Mouse (Mus musculus): ENCODE data around the gene Eloa. TPM values are rescaled to one million over a fixed set of nuclear protein-coding genes. Genes with fewer than 3 reads are reported as not detected.
A peak's percentile ranks its signal among the peaks of the same experiment; 100 is the strongest.

Gene Eloa
- total RNA-seq, 1 experiment from 2014 or later = 42.7 TPM

DNA sequence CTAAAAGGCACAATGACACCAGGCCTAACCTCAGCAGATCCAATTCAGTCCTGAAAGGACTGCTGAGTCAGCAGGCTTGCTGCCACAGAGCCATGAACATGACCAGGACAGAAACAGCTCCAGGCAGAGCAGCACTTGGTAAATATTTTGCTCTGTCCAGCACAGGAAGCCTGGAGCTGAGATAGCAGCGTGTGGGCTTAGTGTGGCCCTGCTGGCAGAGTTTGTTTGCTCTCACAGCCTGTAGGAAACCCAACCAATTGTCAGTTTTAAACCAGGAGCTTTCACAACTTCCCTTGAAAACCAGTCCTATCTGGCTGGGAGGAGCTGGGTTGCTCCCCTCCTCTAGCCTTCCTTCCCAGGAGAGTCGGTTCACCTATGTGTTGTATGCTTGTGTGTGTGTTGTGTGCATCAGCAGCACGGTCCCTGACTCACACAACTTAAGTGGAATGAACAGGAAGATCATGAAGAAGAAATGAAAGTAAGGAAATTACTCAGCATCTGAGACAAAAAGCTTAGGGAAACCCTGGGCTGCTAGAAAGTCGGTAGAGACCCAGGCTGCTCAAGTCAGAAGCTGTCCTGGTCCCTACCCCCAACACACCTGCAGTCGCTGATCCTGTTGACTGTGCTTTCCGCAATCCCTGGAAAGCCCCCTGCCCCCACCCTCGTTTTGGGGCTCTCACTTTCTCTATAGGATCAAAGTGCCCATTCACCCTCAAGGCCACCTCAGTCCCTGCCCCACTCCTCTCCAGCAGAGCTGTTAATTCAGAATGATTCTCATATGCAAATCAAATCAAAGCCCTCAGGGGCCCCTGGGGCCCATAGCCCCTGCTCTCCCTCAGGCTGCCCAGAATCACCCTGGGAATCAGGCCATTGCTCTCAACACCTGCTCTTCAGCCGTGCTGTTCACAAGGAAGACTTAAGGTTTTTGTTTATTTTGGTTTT lies 9.7 kb upstream of the Eloa start:
- DNase-seq = peak; percentile 27

DNA sequence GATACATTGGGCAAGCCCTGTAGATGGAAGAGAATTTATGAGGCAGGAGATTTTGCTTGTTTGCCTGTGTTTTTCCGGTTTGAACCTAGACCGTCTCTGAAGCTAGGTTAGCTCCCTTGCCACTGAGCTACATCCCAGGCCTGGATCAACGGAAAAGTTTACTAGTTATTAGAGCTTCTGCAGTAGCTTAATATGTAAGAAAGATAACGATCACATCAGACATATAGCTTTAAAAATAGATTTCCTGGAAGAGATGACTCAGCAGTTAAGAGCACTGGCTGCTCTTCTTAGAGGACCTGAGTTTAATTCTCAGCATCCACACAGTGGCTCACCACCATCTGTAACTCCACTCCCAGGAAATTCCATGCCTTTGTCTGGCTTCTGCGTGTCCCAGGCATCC lies 7.1 kb upstream of the Eloa start:
- DNase-seq = no peak

DNA sequence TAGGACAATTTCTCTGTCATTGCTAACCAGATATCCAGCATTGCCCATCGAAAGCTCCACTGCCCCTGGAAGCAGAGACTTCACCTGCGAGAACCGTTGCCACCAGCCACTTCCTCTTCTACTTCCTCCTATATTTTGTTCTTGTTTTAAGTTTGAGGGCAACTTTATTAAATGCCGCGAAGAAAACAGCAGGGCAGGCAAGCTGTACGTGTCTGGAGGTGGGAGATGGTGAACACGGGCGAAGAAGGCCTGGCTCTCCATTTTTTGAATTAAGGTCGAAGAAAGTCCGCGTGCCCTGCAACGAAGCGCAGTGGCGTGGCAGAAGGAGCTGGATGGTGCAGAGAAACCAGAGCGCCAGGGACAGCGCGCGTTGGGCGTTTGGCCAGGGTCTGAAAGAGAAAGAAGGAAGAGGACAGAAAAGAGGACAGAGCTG lies 6.6 kb upstream of the Eloa start:
- DNase-seq = no peak

DNA sequence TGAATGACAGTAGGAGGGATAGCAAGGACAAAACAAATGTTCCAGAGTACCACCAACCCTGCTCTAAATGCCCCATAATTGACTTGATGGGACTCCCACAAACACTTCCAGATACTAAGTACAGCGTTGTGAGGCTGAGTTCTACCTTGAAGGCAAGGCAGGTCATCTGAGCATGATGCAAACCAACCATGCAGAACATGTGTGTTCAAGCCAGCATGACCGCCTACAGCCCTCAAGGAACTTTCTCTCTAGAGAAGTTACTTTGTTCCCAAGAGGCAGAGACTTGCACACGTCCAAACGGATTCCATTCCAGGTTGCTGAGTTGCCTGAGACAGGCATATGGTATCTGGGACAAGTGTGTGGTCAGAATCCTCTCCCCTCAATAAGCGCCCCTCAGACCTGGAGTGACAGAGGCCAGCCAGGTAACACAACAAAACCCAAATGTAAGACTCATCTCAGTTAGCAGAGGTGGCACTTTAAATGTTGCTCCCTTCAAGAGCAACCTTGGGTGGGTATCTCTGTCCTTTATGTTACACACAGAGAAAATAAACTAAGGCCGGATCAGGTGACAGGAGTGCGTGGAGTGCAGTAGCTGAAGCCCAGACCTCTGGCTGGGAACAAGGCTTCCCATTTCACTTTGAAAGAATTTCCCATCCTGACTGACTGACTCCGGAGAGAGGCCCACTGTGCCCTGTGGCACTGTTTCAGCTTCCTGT lies 6.0 kb upstream of the Eloa start:
- no peak for DNase-seq

DNA sequence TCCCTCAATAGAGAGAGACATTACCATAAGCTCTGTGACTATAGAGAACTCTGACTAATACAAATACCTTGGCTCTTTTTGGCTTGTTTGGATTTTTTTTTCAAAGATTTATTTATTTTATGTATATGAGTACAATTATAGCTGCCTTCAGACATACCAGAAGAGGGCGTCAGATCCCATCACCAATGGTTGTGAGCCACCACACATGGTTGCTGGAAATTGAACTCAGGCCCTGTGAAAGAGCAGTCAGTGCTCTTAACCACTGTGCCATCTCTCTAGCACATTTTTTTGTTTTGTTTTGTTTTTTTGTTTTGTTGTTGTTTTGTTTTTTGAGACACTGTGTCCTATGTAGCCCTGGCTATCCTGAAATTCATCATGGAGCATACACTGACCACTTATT lies 3.8 kb upstream of the Eloa start:
- no peak for DNase-seq

DNA sequence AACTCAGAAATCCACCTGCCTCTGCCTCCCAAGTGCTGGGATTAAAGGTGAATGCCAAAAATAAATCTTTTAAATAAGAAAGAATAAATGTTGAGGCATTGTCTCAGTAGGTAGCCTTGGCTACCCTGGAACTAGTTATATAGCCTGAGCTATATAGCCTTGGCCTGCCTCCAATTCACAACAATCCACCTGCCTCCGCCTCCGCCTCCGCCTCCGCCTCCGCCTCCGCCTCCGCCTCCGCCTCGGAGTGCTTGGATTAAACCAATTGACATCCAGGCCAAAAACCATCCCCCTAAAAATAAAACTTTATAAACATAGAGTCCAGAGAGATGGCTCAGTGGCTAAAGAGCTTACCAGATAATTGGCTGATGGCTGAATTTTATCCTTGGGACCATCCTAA lies 1.4 kb upstream of the Eloa start:
- DNase-seq = peak; percentile 45

DNA sequence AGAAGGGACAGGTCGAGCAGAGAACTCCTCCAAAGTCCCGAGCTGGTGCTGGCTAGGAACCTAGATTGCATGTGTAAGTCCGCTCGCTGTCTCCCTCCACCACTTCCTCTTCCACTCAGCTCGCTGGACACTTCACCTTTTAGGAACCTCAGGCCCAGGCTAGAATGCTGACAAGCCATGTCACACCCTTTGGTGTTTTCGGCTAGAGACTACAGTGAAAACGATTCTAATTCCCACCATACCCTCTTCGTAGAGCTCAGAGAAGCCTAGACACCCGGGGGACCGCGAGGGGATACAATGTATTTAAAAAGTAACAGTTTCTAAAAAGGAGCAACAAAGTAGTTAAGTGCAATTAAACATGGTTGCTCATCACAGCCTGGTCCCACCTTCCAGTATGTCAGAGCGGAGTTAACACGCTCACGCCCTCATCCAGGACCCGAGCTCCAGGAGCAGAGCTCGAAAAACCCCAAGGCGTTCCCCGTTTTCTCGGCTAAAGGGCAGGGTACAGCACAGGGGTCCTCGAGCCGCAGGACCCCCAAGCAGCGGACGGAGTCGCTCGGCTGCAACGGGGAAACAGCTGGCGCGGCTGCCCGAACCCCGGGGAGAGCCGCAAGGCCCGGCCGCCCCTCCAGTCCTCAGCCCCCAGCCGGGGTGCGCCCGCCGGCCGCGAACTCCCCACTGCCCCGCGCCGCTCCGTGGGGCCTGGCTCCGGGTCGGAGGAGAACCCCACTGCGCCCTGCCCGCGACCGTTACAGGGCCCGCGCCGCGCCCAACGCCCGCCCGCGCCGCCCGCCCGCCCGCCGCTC lies 617 bp downstream of the Eloa start:
- peak; percentile 44 for DNase-seq

DNA sequence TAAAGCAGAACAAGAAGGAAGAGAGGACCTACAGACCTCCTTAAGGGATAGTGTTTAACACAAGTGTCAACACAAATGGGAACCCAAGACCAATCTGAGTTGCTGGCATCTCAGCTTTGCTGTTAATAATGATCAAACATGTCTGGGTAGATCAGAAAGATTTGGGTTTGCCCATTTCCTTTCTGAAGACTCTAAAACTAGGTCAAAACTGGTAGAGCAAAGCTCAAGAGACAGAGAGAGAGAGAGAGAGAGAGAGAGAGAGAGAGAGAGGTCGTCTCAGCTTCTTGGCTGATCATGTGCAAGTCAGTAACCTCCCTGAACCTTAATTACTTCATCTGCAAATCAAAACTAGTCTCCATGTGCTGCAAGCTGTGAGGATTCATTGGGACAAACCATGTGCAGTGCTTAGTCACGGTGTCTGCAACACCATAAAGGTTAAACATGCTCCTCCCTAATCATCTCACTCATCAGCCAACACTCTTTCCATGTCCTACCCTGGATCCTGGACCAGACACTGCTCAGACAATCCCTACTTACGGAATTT lies 5.4 kb downstream of the Eloa start:
- no peak for DNase-seq

DNA sequence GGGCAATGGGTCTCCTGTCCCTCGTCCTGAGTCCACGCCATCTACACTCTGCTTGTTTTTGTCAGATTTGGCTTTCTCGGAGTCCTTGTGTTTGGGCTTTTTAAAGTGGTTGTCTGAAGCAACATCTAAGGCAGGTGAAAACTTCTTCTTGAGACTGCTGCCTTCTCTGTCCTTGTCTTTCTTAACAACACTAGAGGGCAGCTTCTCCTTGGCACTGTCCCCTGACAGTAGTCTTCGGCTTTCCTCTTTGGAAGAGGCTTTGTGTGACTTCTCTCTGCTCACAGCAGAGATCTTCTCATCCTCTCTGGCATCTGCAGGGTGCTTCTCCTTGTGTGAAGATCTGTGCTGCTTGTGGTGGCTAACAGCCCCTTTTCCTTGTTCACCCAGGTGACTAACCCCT lies 11.0 kb downstream of the Eloa start:
- no peak for DNase-seq

DNA sequence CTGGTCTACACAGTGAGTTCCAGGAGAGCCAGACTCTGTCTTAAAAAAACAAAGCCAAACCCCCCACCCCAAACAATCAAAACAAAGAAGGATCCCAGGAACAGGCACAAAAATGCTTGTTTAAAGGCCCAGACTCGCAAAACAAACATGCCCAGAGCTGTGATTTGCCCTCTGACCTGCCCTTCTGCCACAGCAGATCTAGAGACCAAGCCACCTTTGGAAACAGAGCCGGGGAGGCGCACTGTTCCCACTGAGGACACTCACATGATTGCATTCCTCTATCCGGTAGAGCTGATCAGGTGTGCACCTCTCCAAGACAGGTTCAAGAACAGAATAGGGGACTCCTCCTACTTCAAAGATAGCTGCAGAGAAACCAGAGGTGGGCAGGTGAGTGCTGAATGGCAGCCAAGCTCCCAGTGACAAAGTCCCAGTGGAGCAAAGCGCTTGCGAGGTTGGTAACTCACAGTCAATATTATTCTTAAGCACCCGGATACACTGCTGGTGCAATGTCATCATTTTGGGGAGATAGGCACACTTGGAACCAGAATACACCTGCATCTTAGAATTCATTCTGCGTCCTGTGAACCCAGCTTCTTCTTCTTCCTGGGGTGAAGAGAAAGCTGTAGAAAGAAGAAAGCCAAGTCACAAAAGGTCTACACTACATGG lies 12.6 kb downstream of the Eloa start:
- DNase-seq = no peak

DNA sequence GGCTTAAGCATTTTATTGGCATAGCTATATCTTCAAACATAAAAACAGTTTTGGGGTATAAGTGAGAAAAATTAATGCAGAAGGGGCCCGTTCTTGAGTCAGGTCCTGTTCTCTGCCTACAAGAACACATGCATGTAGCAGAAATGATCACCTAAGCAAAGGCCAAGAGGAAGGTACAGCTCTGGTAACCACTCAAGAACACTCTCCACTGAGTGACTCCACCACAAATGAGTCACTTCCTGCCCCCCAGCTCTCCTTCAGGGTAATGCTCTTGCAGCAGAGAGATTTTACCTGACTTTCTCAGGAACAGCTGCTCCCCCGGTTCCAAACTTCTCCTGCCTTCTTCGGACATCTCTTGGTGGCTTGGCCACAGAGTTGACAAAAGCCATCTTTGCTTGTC lies 14.7 kb downstream of the Eloa start:
- no peak for DNase-seq

DNA sequence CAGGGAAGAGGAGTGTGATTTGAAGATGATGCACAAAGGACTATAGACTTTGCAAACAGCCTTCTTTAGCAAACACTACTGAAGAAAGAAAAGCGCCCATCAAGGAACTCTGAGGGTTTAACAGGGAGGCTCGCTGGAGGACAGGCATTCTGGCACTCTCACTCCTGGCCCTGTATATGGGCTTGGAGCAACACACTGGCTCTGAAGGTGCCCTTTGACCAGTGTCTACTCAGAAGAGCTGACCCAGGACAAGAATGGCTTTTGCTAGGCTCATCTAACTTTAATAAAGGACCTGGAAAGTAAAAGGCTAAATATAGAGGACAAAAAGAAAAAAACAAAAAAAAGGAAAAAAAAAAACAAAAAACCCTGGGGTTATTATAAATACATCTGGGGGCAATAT lies 16.6 kb downstream of the Eloa start:
- DNase-seq = no peak

DNA sequence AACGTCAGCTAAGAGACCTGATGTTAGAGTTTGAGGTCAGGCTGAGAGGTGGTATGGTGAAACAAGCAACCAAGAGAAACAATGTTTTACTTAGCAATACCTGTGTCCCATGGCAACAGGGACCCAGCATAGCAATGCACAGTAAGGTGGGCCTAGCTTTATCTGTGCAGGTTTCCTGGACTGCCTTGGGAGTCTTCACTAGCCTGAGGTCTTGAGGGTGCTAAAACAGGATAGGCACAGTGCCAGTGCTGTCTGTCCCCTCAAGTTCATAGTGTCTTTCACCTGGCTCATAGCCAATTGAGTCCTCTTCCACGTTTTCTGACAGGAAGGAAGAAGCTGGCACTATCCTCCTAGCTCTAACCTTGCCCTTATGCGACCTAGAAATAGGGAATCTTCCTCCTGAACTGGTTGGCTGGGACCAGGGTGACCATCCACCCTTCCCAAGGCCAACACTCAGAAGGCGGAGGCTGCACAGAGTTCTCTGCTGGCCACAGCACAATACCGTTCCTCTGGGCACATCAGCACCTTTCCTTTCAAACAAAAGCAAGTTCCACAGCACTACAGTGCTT lies 17.4 kb downstream of the Eloa start:
- peak; percentile 52 for DNase-seq

DNA sequence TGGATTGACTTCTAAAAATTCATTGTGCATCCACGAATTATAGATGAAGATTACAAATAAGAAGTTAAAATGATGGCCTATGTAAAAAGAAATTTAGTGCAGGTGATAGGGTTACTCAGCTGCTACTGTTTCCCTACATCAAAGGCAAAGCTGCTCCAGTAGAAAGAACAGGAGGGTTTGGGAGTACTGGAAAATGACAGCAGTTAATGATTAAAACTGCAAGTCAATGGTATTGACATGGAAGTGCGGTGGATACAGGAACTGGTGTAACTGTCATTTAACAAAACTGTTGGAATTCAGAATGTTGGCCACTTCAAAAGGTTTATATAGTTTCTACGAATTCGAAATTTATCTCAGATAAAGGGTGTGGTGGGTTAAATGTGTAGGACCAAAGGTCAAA lies 26.4 kb downstream of the Eloa start:
- no peak for DNase-seq

DNA sequence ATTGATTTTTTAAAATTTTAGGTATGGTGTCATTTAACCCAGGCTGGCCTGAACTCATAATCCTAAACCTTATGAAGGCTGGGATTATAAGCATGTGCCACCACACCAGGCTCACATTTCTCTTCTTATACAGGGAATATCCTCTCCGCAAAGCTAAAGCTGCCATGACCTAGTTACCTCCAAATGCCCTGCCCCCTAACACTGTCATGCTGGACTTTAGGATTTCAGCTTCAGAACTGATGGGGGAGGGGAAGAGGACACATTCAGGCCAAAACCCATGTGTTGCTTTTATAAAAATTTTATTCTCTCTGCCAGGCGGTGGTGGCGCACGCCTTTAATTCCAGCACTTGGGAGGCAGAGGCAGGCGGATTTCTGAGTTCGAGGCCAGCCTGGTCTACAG lies 27.6 kb downstream of the Eloa start:
- DNase-seq = no peak

DNA sequence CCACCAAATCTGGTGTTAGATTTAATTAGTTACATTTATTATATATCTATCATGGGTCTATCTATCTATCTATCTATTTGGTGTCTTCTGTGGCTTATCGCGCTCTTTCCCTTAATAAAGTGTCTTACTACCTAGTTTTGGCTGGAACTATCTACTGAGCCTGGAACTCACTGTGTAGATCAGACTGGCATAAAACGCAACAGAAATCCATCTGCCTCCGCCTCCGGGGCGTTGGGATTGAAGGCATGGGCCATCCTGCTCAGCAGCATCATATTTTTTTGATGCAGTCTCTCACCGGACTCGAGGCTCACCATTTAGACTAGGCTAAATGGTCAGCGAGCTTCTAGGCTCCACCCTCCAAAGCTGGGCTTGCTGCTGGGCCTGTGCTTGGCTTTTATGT lies 33.8 kb downstream of the Eloa start:
- no peak for DNase-seq

DNA sequence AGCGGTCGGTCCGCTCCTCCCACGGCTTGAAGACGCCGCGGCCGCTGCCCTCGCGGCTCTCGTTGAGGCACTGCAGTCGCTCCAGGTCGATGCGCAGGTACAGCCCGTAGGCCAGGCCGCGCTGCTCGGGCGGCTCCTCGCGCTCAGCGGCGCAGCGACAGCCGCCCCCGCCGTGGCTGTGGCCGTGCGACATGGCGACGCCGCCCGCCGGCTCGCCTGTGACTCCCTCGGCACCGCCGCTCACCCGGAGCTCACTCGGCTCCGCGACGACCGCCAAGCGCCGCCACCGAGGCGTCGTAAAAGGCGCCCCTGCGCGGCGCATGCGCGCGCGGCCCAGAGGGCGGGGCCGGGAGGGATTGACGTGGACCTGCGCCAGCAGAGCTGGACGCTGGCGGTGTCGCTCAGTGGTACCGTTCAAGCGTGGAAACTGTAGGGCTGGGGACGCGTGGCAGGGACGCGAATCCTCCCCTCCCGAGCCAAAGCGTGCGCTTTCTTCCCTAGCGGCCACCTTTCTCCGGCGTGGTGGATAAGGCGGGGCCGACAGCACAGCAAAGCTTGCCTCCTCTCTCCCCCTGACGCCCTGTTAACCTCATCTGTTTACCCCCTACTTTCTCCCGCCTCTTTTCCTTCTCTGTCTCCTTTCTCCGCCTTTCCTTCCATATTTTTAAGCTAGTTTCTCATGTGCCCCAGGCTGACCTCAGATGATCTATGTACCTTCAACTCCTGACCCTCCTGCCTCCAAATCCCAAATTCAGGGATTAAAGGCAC lies 34.4 kb downstream of the Eloa start, which contains the start of gene Pithd1:
Pithd1 (minus strand) TSS at position 322 of the 768 bp plus-strand sequence.
- peak; percentile 96 for DNase-seq

DNA sequence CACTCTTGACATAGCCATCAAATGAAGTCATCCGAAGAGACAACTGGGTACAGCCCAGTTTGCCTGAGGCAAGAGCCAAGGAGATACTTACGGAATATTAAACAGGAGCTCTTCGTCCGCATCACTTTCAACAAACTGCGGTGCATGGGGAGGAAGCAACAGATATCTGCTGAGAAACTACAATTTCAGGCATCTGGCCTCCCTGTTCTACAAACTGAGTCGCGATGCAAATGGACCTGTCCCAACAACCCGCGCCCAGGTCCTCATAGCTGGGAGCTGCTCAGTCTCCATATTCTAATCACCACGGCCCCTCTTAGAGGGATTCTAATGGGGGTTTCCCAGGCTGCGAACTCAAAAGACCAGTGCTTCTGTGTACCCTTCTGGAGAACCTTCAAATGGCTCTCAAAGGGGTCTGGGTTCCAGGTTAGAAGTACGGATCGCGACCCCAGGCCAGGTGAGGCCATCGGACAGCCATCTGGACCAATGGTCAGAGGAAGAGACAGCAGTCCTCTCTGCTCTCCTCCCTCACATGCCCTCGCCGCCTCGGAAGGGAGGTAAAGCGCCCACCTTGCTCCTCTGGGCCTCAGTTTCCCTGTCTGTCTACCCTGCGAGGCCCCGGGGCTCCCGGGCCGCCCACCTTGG lies 35.1 kb downstream of the Eloa start:
- DNase-seq = peak; percentile 32

DNA sequence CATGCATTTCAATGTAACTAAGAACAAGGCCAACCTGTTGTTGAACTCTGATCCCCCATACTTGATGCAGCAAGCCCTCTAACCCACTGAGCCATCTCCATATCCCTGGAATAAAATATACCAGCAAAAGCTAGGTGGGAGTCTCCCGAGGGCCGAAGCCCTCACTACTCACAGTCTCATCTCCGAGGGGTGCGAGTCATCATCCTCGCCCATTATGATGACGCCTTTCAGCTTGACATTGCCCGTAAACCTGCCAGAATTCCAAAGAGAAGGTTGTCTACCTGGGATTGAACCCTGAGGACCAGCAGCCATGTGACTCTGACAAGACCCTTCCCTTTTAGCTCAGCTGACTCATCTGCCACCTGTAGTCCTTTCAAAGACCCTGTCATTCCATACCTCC lies 35.8 kb downstream of the Eloa start:
- DNase-seq = no peak

DNA sequence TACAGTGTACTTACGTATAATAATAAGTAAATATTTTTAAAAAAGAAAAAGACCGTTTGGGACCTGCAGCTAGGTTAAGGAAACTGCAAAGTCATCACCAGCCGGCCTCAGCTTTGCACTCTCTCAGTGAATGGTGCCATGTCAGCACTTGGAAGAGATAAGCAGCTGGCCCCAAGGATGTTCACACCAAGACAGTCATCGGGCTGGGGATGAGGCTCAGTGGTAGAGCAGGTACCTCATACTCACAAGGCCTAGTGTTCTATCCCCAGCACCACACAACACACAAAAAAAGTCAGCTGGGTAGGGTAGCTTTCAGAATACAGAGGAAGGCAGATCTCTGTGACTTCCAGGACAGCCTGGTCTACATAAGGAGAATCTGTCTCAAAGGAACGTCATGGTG lies 36.4 kb downstream of the Eloa start:
- no peak for DNase-seq
